Mouse (Mus musculus) heart, embryonic 14.5 days (tissue): Measurements from ENCODE around the gene Hipk3. TPM values are rescaled to one million over a fixed set of nuclear protein-coding genes. Genes with fewer than 3 reads are reported as not detected.

Experiments
- ATAC-seq: fragments of 200-750 bp; cut with Nextera tagmentation; 2 replicates; pipeline ENCODE4 v1.8.0; 2017; ENCODE audit warnings: low read depth, moderate TSS enrichment; ENCODE audit not compliant: insufficient number of reproducible peaks, insufficient read depth, low FRiP score
- H3K27ac ChIP-seq, 2 experiments: fragments of 200-500 bp in 1 of 2; fragments of 300-500 bp in 1 of 2; sonication (generic) in 1 of 2; replicated peaks in 1 of 2; 2 replicates each; pipeline ENCODE4 v1.5.1; 2012 to 2014; ENCODE audit warnings: low read depth in 2 of 2, low read length in 2 of 2, control low read depth in 1 of 2, mild to moderate bottlenecking in 1 of 2, mixed read lengths in 1 of 2; ENCODE audit not compliant: control insufficient read depth in 1 of 2, insufficient read depth in 1 of 2
- H3K27me3 ChIP-seq: fragments of 300-500 bp; sonication (generic); 2 replicates; pipeline ENCODE4 v1.6.1; 2014; ENCODE audit warnings: mild to moderate bottlenecking, low read length, control low read depth; ENCODE audit not compliant: control insufficient read depth, insufficient read depth
- H3K36me3 ChIP-seq: fragments of 300-500 bp; sonication (generic); 2 replicates; pipeline ENCODE4 v1.6.1; 2014; ENCODE audit warnings: mild to moderate bottlenecking, control low read depth, low read length, mixed read lengths; ENCODE audit not compliant: control insufficient read depth, insufficient read depth
- H3K4me1 ChIP-seq, 2 experiments: fragments of 200-500 bp in 1 of 2; fragments of 300-500 bp in 1 of 2; sonication (generic) in 1 of 2; 2 replicates each; pipeline ENCODE4 v1.6.1; 2012 to 2014; ENCODE audit warnings: low read length in 2 of 2, control low read depth in 1 of 2, mixed read lengths in 1 of 2; ENCODE audit not compliant: control insufficient read depth in 2 of 2, insufficient read depth in 2 of 2
- H3K4me2 ChIP-seq: fragments of 300-500 bp; sonication (generic); 2 replicates; pipeline ENCODE4 v1.6.1; 2014; ENCODE audit warnings: mild to moderate bottlenecking, low read length
- H3K4me3 ChIP-seq, 2 experiments: fragments of 200-500 bp in 1 of 2; fragments of 300-500 bp in 1 of 2; sonication (generic) in 1 of 2; 2 replicates each; pipeline ENCODE4 v1.5.1; 2012 to 2014; ENCODE audit warnings: low read length in 2 of 2, mild to moderate bottlenecking in 2 of 2, control low read depth in 1 of 2, low read depth in 1 of 2, moderate library complexity in 1 of 2; ENCODE audit not compliant: control insufficient read depth in 1 of 2, insufficient read depth in 1 of 2
- H3K9ac ChIP-seq: fragments of 300-500 bp; sonication (generic); 2 replicates; pipeline ENCODE4 v1.6.1; 2014; ENCODE audit warnings: mild to moderate bottlenecking, low read length
- H3K9me3 ChIP-seq: fragments of 300-500 bp; sonication (generic); 2 replicates; pipeline ENCODE4 v1.6.1; 2016; ENCODE audit warnings: low read length, control low read depth; ENCODE audit not compliant: control insufficient read depth
- WGBS: fragments of 180-500 bp; shearing (Covaris S2); extraction: QIAGEN DNeasy Blood & Tissue Kit; methylation state at CpG from one replicate; pipeline ENCODE4 v1.1.7; 2014; 5-methylcytosine and 5-hydroxymethylcytosine counted together
- polyA plus RNA-seq: library from polyadenylated mRNA; unstranded; fragments of >200 nt; fragmentation: Nextera tagmentation; extraction: Ambion mirVana; gene quantifications from 2 replicates; pipeline ENCODE4 v1.2.1, GENCODE M21; 2014

Hipk3 gene
- polyA plus RNA-seq, 1 experiment from 2014 or later, result 72.7 TPM

DNA sequence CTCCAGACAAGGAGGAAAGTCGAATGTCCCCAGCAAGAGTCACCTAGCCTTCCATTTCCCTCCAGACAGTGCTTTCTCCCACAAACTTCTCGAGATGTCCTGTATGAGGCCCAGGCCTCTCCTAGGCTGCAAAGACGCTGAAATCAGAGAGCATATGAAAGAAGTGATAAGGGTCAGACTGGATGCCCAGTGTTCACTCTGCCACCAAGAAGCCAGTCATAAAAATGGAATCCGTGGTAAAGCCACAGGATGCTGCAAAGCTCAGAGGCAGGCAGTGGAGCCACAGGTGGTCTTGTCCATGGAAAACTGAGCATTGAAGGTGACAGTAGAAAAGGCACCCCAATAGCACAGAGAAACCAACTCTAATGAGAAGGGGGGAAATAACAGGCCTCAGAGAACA, 86.3 kb downstream of the Hipk3 start:
- no peak for ATAC-seq
- Histone ChIP-seq H3K27ac (no peak overlapping the region), H3K9me3 (no peaks in the 10 kb centered on the region), H3K27me3 (peaks cover 45% of the 10 kb centered on the region), H3K4me2 (no peak overlapping the region), H3K9ac (no peak overlapping the region), H3K4me1 (peaks cover 4% of the 10 kb centered on the region in 2 experiments; a peak in 1 of 4 replicates), H3K4me3 (no peak overlapping the region), H3K36me3 (no peaks in the 10 kb centered on the region)
- 53% methylated on average over 4 of the region's 4 CpGs for WGBS

DNA sequence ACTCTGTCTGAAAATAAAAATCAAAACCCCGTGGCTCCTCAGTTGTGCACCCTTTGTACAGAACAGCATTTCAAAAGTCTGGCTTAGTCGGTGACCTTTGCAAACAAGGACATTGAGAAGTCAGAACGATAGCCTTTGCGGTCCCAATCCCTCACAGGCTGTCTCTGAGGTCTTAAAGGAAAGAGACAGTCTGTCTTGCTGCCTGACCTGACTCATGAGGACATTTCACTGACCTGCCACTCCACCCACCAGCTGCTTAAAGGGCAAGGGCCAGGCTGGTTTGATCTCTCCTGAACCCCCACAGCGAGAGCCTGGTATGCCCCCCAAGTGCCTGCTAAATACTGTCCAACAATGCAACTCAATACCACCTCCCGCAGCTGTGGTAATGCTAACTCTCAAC, 90.2 kb downstream of the Hipk3 start:
- Histone ChIP-seq H3K9ac (no peak overlapping the region), H3K4me1 (no peaks in the 10 kb centered on the region), H3K4me2 (no peak overlapping the region), H3K36me3 (no peaks in the 10 kb centered on the region), H3K27me3 (peaks cover 12% of the 10 kb centered on the region), H3K9me3 (peaks cover 8% of the 10 kb centered on the region; the same call in 1 of the 2 replicates), H3K27ac (no peak overlapping the region), H3K4me3 (no peak overlapping the region)
- ATAC-seq, result no peak
- 85% methylated on average over 6 of the region's 6 CpGs for WGBS

DNA sequence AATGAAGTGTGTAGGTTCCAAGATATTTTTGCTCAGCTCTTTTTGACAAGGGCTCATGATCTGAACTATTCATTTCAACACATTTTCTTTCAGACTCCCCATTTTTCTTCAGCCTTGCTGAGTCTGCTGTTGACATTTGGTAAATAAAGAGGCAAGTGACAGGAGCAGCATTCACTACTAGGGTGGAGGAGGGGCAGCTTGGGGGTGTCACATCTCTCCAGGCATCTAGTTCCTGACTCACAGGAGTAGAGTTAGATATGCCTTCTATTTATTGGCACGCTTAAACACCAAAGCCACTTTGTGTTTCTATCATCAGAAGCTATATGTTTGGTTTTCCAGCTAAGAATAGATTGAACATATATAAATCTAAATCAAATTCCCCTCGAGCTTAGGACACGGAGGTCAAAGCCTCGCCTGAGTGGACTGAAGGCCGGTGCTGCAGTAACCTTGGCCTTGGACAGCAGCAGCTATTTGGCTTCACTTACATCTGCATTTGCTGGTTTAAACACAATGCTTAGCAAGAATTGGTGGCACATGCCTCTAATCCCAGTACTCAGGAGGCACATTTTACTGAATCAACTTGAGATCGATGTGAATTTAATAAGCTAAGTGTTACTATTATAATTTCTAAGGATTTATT, 95.5 kb downstream of the Hipk3 start:
- Histone ChIP-seq H3K4me3 (no peak overlapping the region), H3K4me1 (no peaks in the 10 kb centered on the region), H3K4me2 (no peak overlapping the region), H3K36me3 (no peaks in the 10 kb centered on the region), H3K27me3 (no peaks in the 10 kb centered on the region), H3K9ac (no peak overlapping the region), H3K27ac (no peak overlapping the region), H3K9me3 (peaks cover 8% of the 10 kb centered on the region; the same call in 1 of the 2 replicates)
- 80% methylated on average over 6 of the region's 6 CpGs for WGBS
- no peak for ATAC-seq

DNA sequence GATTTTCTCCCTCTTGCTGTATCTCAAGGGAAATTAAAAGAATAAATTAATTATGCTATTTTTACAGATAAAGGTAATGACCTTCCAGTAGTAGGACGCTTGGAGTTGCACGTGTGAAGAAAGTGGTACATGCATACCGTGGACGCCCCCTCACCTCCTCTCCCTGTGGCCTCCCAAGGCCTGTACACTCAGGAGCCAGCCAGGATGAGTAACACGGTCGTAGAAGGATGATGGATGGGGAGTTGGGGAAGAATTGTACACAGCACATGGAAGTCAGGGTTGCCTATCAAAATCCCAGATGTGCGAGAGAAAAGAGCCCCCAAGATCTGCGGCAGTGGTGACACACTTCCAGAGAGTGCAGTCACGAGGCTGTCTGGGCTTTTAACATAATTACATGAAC, 98.3 kb downstream of the Hipk3 start:
- WGBS, result 85% methylated on average over 9 of the region's 9 CpGs
- Histone ChIP-seq H3K9me3 (peaks cover 5% of the 10 kb centered on the region; the same call in 1 of the 2 replicates), H3K4me3 (no peak overlapping the region), H3K9ac (no peak overlapping the region), H3K27ac (no peak overlapping the region), H3K36me3 (no peaks in the 10 kb centered on the region), H3K4me2 (no peak overlapping the region), H3K27me3 (no peaks in the 10 kb centered on the region), H3K4me1 (no peaks in the 10 kb centered on the region)
- no peak for ATAC-seq

DNA sequence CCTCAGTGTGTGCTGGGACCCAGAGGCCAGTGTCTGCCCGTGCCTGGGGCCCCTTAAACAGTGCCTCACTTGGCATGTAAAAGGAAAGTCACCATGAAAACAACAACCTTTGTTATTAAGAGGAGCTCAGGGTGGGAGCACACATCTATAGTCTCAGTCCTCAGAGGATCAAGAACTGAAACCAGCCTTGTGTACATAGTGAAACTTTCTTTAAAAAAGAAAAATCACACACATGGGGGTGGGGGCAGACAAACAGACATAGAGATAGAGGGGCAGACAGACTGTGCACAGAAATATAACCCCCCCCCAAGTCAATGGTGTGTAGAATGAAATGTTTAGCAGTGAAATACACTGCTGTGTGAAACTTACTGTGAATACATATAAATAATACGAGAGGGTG, 99.5 kb downstream of the Hipk3 start:
- Histone ChIP-seq H3K36me3 (no peaks in the 10 kb centered on the region), H3K4me3 (no peak overlapping the region), H3K27ac (no peak overlapping the region), H3K4me1 (no peaks in the 10 kb centered on the region), H3K9ac (no peak overlapping the region), H3K9me3 (0 out of 2 replicates have a peak, but pooled peaks cover under 1% of the 10 kb centered on the region), H3K27me3 (no peaks in the 10 kb centered on the region), H3K4me2 (no peak overlapping the region)
- 70% methylated on average over 2 of the region's 2 CpGs for WGBS
- no peak for ATAC-seq

DNA sequence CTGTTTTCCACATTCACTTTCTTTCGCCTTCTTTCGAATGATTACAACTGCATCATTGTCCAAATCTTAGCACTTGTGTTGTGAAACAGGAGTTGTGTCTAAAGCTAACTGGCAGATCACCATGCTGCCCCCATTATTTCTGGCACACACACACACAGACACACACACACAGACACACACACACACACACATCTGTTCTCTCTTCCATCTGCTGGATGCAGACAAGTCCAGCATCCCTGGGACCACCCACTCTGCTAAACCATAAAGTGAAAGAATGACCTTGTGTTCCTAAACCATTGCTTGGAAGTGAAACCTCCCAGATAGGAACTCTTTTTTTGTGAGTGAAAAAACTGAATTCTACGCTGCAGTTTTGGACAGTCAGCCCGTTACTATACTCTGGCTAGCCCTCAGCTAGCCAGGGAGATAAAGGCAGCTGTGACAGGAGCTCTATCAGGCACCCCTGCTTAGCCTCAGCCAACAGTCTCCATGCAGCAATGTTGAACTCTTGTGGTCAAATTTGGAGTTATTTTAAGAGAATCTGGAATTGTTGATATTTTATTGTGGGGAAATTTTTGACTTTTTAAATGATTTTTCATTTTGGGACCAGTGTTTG, 101.4 kb downstream of the Hipk3 start:
- no peak overlapping the region for H3K9ac ChIP-seq
- ATAC-seq, result no peak
- H3K36me3 ChIP-seq, result no peaks in the 10 kb centered on the region
- 0 out of 4 replicates have a peak, but pooled peaks cover 0 to 5% of the 10 kb centered on the region in 2 experiments for H3K4me1 ChIP-seq
- H3K27ac ChIP-seq, result no peak overlapping the region
- WGBS, result 64% methylated on average over 4 of the region's 4 CpGs
- H3K27me3 ChIP-seq, result no peaks in the 10 kb centered on the region
- no peak overlapping the region for H3K4me2 ChIP-seq
- no peaks in the 10 kb centered on the region for H3K9me3 ChIP-seq
- H3K4me3 ChIP-seq, result no peak overlapping the region

DNA sequence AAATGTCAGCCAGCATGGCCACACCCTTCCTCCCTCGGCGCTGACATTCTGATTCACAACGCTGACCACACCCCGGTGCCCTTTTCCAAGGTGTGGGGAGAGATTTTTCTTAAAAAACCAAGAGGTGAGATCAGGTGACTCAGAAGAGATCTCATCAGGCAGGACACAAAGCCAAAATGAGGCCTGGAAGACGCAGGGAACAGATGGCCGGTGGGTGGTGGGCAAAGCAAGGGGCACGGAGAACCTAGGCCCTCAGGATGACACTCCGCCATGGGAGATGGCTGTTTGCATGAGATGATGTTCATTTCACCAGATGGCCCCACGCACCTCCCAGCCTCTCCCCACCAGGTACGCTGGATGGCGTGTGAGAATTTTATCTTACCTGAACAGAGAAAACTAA, 105.0 kb downstream of the Hipk3 start:
- no peak overlapping the region for H3K4me3 ChIP-seq
- H3K36me3 ChIP-seq, result no peaks in the 10 kb centered on the region
- no peak overlapping the region for H3K27ac ChIP-seq
- no peak for ATAC-seq
- H3K9me3 ChIP-seq, result no peaks in the 10 kb centered on the region
- no peaks in the 10 kb centered on the region for H3K27me3 ChIP-seq
- H3K9ac ChIP-seq, result no peak overlapping the region
- H3K4me2 ChIP-seq, result no peak overlapping the region
- WGBS, result 87% methylated on average over 11 of the region's 11 CpGs
- 0 out of 4 replicates have a peak, but pooled peaks cover 0 to 5% of the 10 kb centered on the region in 2 experiments for H3K4me1 ChIP-seq
